Mouse (Mus musculus) bone marrow, adult 2 months (tissue): ENCODE measurements at regions not wholly inside any gene's neighbourhood (a gene's known extent, or its start where the extent isn't known, plus 50 kb on each side); places are given as distances from the start of the nearest gene placed in this dataset.

ENCODE experiments used
- H3K27ac ChIP-seq: fragments of 200-500 bp; 2 replicates; pipeline ENCODE4 v1.5.1; 2012; ENCODE audit warnings: low read depth, mild to moderate bottlenecking, control low read depth, inconsistent platforms, low read length; ENCODE audit not compliant: control insufficient read depth, poor library complexity, insufficient read depth
- H3K4me1 ChIP-seq: fragments of 200-500 bp; 2 replicates; pipeline ENCODE4 v1.6.1; 2011; ENCODE audit warnings: low read length; ENCODE audit not compliant: control insufficient read depth, insufficient read depth
- H3K4me3 ChIP-seq: fragments of 200-500 bp; replicated peaks from 2 replicates; pipeline ENCODE3; 2011; ENCODE audit warnings: mild to moderate bottlenecking, low read depth, low read length, control low read depth; ENCODE audit not compliant: control insufficient read depth
- CTCF ChIP-seq: fragments of 200-500 bp; IDR thresholded peaks from 2 replicates; pipeline ENCODE4 v1.5.1; 2011; ENCODE audit warnings: low read length, control low read depth; ENCODE audit not compliant: control insufficient read depth, insufficient read depth
- POLR2A ChIP-seq: fragments of 200-500 bp; IDR thresholded peaks from 2 replicates; pipeline ENCODE4 v1.6.1; 2011; ENCODE audit warnings: low read depth, mild to moderate bottlenecking, control low read depth, low read length, borderline replicate concordance; ENCODE audit not compliant: control insufficient read depth
- WGBS: fragments of 180-500 bp; shearing (Covaris S2); methylation state at CpG from one replicate; pipeline ENCODE4 v1.1.7; 2018; 5-methylcytosine and 5-hydroxymethylcytosine counted together

DNA sequence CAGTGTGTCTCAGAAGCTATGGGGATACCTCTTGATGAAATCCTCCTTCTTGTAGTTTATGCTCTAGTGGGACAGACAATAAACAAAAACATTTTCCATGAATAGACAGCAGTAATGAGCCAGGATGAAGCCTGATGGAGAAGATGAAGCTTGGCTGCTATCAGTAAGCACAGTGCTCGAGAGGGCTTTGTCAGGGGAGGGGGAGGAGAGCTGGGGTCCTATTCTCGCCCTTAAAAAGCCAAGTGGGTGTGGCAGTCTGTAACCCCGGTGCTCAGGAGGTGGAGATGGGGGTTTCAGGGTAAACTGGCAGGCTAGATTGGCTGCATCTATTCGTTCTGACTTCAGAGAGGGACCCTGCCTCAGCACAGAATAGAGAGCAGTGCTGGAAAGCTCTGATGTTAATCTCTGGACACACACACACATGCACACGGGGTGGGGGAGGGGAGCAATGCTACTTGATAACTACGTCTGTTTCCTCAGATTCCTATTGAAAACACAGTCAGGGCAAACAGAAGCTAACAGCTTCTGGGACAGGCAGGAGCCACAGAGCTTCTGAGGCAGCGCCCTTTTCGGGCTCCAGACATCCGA, 118.4 kb downstream of the Nufip1 start:
- WGBS = 59% methylated on average over 9 of the region's 9 CpGs
- no peak for TF ChIP-seq POLR2A
- TF ChIP-seq CTCF = no peak
- Histone ChIP-seq H3K4me1 (no peaks in the 10 kb centered on the region), H3K27ac (no peak overlapping the region), H3K4me3 (no peak overlapping the region)

DNA sequence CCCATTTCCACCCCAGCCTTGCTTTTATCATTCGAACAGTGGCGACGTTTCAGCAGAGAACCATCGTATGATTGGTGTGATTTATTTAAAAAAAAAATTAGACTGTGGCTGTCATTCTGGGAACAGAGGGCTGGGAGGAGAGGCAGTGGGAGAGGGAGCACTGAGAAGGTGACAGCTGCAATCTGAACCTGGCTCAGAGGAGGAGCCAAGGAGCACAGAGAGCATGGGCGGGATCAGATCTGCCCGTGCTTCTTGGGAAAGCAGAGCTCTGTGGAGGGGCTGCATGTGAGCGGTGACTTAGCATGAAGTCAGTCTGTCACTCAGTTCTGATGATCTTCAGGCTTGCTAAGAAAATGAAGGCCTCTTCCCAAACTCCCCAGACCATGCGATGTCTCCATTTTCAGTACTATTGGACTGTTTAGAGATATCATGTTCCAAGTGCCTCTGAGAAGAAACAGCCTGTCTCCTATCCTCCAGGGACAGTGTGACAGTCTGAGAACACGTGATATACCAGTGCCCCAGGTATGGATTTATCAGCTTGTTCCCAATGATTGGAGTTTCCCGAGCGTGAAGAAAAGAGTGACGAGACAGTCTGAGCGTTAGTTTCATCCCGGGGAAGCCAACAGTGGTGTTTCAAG, 129.3 kb downstream of the Nufip1 start:
- TF ChIP-seq CTCF (no peak), POLR2A (no peak)
- H3K4me1 ChIP-seq = no peaks in the 10 kb centered on the region
- no peak overlapping the region for H3K4me3 ChIP-seq
- H3K27ac ChIP-seq = no peak overlapping the region
- 88% methylated on average over 14 of the region's 14 CpGs for WGBS

DNA sequence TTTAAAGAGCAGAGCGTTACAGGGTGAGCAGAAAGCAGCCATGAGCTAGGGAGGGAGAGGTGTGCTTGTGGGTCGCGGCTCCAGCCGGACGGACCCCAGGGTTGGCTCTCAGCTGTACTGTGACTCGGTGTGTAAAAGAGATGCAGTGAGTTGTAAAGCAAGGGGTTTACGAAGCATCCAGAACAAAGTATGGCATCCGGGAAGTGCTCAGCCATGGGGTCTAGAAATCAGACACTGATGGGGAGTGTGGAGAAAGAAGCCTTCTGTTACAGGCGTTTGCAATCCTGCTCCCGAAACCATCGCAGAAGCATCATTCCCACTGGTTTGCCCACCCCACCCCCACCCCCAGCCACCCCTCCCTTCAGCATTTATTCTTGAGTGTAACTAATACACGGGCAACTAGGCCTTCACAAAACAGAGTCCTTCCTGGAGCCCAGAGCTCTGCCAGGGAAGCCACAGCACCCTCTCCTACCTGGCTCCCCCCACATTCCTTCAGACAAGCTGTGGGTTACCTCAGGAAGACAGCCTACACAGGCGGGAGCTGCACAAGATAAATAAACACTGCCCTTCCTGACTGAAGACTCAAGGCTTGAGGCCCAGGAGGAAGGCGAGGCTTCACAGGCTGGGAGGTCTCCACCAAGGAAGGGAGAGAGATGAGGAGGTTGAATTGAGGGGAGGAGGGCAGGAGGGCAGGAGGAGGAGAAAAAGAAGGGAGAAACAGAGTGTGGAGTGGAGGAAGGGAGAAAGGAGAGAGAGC, 133.1 kb downstream of the Nufip1 start:
- WGBS = 83% methylated on average over 14 of the region's 14 CpGs
- TF ChIP-seq POLR2A = no peak
- no peak for TF ChIP-seq CTCF
- Histone ChIP-seq H3K27ac (no peak overlapping the region), H3K4me3 (no peak overlapping the region), H3K4me1 (no peaks in the 10 kb centered on the region)

DNA sequence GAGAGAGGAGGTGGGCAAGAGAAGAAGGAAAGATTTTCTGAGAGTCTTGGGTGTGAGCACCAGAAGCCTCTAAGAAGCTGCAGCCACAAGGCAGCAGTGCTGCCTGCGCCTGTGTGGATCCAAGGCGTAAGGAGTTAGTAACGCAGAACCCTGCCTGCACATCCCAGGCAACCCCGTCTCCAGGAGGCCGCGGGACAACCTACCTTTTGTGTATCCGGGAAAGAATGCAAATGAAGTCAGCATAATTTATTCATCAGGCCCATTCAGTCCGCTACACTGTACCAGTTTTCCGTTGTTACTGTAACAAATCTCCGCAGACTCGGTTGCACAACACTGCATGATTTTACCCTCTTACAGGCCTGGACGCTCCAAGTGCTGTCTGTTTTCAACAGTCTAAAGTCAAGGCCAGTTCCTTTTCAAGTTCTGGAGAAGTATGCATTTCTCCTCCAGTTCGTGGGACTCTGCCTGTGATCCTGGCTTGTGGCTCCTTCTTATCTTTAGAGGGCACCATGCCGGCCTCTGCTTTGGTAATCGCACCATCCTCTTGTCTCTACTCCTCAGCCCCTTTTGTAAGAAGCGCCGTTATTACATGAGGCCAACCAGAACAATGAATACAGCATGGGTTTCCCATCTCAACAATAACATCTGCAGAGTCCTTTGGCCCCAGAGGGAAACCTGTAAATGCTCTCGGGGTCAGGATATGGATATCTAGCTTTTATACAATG, 133.8 kb downstream of the Nufip1 start:
- no peaks in the 10 kb centered on the region for H3K4me1 ChIP-seq
- H3K4me3 ChIP-seq = no peak overlapping the region
- no peak overlapping the region for H3K27ac ChIP-seq
- no peak for TF ChIP-seq POLR2A
- no peak for TF ChIP-seq CTCF
- 64% methylated on average over 18 of the region's 18 CpGs for whole genome bisulfite sequencing

DNA sequence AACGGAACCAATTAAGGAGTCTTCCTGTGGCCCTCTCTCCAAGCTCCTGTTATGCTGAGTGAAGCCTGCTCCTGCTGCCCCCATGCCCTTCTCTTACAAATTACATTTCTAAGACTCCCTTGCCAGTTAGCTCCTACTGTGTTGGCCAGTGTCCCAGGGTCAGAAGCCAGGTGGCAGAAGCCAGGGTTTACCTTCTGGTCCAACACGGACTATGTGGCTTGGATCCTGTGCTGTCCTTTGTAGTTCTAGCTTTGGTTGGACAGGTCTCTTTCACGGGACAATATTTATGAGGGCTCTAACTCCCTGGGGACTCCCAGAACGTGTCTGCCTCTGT, 134.3 kb downstream of the Nufip1 start:
- no peak for TF ChIP-seq CTCF
- no peak for TF ChIP-seq POLR2A
- H3K4me3 ChIP-seq = no peak overlapping the region
- no peaks in the 10 kb centered on the region for H3K4me1 ChIP-seq
- no peak overlapping the region for H3K27ac ChIP-seq
- WGBS = 67% methylated on average over 4 of the region's 4 CpGs

DNA sequence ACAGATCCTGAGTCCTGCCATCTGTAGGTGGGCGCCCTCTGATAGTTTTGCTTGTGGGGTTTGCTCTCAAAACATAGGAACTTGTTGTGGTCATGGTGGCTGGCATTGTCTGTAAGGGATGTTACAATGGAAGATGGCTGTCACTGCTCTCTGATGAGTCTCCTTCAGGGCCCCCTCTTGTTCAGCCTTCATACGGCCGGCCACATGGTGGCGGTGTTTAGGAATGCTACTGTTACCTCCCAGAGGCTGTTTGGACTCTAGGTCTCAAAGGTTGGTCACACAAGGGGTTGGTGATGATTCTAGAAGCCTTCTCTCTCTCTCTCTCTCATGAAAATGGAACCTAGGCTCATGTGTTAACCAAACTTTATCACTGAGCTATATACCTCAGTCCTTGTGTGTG, 137.0 kb downstream of the Nufip1 start:
- WGBS = 84% methylated on average over 4 of the region's 4 CpGs
- no peak overlapping the region for H3K27ac ChIP-seq
- TF ChIP-seq POLR2A = no peak
- no peak for TF ChIP-seq CTCF
- H3K4me3 ChIP-seq = no peak overlapping the region
- no peaks in the 10 kb centered on the region for H3K4me1 ChIP-seq

DNA sequence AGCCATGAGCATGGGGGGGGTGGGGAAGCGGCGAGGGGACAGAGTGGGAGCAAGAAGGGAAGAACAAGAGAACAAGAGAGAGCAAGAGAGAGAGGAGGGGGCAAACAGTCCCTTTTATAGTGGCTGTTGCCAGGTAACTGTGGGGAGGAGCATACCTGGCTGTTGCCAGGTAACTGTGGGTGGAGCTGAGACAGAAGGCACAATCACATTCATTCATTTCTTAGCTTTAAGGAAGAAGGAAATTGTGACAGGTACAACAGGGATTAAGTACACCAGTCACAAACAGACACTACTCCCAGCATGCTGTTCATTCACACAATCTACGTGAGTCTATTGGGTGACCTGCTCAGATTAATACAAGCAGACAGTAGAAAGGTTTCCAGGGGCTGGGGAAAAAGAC, 143.2 kb downstream of the Nufip1 start:
- WGBS = 82% methylated on average over 3 of the region's 3 CpGs
- TF ChIP-seq CTCF (no peak), POLR2A (no peak)
- no peak overlapping the region for H3K27ac ChIP-seq
- H3K4me3 ChIP-seq = no peak overlapping the region
- no peaks in the 10 kb centered on the region for H3K4me1 ChIP-seq

DNA sequence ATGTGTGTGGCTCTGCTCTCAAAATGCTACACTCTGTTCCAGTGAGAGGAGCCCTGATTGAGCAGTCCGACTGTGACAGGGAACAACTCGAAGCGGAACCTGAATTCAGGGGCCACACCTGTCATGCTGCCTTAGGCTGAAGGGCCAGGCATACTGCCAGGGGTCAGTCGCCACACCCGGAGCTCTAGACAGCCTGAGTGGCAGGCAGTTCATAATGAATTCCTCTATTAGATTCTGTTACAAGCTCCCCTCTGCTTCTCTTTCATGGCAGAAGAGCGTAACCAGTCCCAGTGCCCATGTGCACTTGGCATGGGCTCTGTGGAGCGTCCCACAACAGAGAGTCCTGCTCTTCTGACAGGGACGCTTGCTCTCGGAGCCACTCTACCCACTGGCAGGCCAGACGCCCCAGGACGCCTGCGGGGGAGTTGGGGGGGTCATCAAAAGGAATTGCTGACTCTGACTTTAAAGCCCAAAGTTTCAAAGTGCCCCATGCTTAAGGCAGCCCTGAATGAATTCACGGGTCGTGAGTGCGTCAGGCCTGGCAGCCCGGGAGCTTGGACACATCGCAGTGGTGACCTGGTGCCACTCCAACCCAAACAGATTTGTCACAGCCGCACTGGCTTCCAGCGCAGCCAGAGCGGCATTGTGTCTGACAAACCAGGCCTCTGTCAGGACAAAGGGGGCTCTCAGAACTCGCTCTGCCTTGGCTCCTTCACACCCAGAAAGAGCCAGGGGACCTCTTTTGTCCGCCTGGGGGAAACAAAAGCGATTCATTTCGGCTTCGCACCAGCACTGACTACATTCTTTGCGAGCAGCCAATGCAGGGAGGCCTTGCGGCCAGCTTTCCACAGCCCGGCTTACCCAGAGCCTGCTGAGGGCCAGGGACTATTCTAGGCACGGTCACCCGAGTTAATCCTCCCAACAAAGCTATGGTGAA, 144.1 kb downstream of the Nufip1 start:
- no peaks in the 10 kb centered on the region for H3K4me1 ChIP-seq
- TF ChIP-seq CTCF = no peak
- no peak for TF ChIP-seq POLR2A
- no peak overlapping the region for H3K4me3 ChIP-seq
- H3K27ac ChIP-seq = no peak overlapping the region
- 65% methylated on average over 30 of the region's 30 CpGs for WGBS
